Mouse (Mus musculus) CH12.LX (cell line): ENCODE data around the gene Ppp1r3c. TPM values are rescaled to one million over a fixed set of nuclear protein-coding genes. Genes with fewer than 3 reads are reported as not detected.

Experiments used
- DNase-seq: peaks from one replicate; pipeline ENCODE4 v3.0.0-alpha.2; 2013; ENCODE audit errors: extremely low read depth
- H3K27ac ChIP-seq: 2 replicates; pipeline ENCODE4 v1.5.1; 2012; ENCODE audit warnings: low read depth, mild to moderate bottlenecking, control low read depth, moderate library complexity; ENCODE audit not compliant: insufficient read depth
- H3K27me3 ChIP-seq: replicated peaks from 2 replicates; pipeline ENCODE3; 2012; ENCODE audit warnings: inconsistent platforms
- H3K36me3 ChIP-seq, 2 experiments: replicated peaks in 1 of 2; 2 replicates each; pipeline versions ENCODE3 to v1.6.1; 2012; ENCODE audit warnings: inconsistent platforms in 1 of 2, low read length in 1 of 2, mild to moderate bottlenecking in 1 of 2, mixed read lengths in 1 of 2, moderate library complexity in 1 of 2; ENCODE audit not compliant: control insufficient read depth in 1 of 2, insufficient read depth in 1 of 2
- H3K4me1 ChIP-seq, 2 experiments: 2 replicates each; pipeline ENCODE4 v1.6.1; 2012; ENCODE audit warnings: inconsistent platforms in 1 of 2, moderate library complexity in 1 of 2; ENCODE audit not compliant: insufficient read depth in 2 of 2, control insufficient read depth in 1 of 2
- H3K4me2 ChIP-seq: 2 replicates; pipeline ENCODE4 v1.6.1; 2012; ENCODE audit warnings: low read depth, mild to moderate bottlenecking, control low read depth; ENCODE audit not compliant: poor library complexity, insufficient read depth, severe bottlenecking
- H3K4me3 ChIP-seq, 3 experiments: fragments of 150-350 bp in 1 of 3; sonication (generic) in 1 of 3; replicated peaks in 1 of 3; 2 replicates each; pipeline versions ENCODE3 to v1.5.1; 2011 to 2012; ENCODE audit warnings: low read depth in 2 of 3, low read length in 2 of 3, mild to moderate bottlenecking in 2 of 3, moderate library complexity in 2 of 3, control low read depth in 1 of 3, improper control_type of control experiment in 1 of 3, inconsistent platforms in 1 of 3, mixed read lengths in 1 of 3; ENCODE audit not compliant: poor library complexity in 1 of 3
- H3K79me2 ChIP-seq: replicated peaks from 2 replicates; pipeline ENCODE4 v1.6.1; 2012; ENCODE audit warnings: mild to moderate bottlenecking, moderate library complexity; ENCODE audit not compliant: control insufficient read depth, poor library complexity, insufficient read depth, severe bottlenecking; ENCODE audit errors: extremely low read depth
- H3K9ac ChIP-seq: 2 replicates; pipeline ENCODE4 v1.6.1; 2012; ENCODE audit warnings: low read depth, mild to moderate bottlenecking, control low read depth, moderate library complexity; ENCODE audit not compliant: insufficient read depth
- H3K9me3 ChIP-seq: replicated peaks from 2 replicates; pipeline ENCODE3; 2012; ENCODE audit warnings: low read length, inconsistent platforms, mixed read lengths
- CHD1 ChIP-seq: IDR thresholded peaks from 2 replicates; pipeline ENCODE4 v1.6.1; 2012; ENCODE audit warnings: low read depth, low read length, improper control_type of control experiment, inconsistent platforms
- CTCF ChIP-seq, 2 experiments: IDR thresholded peaks in 1 of 2; conservative IDR thresholded peaks in 1 of 2; 2 replicates each; pipeline ENCODE4 v1.5.1; 2011 to 2012; ENCODE audit warnings: low read depth in 2 of 2, low read length in 2 of 2, improper control_type of control experiment in 1 of 2, inconsistent platforms in 1 of 2, mild to moderate bottlenecking in 1 of 2, moderate library complexity in 1 of 2
- E2F4 ChIP-seq: IDR thresholded peaks from 2 replicates; pipeline ENCODE4 v1.6.1; 2011; ENCODE audit warnings: low read depth, low read length, improper control_type of control experiment; ENCODE audit not compliant: insufficient replicate concordance
- EP300 ChIP-seq: IDR thresholded peaks from 2 replicates; pipeline ENCODE4 v1.6.1; 2011; ENCODE audit warnings: low read length, improper control_type of control experiment
- GABPA ChIP-seq: IDR thresholded peaks from 2 replicates; pipeline ENCODE4 v1.6.1; 2012; ENCODE audit warnings: low read depth, low read length, improper control_type of control experiment, inconsistent platforms; ENCODE audit not compliant: insufficient replicate concordance
- HCFC1 ChIP-seq: IDR thresholded peaks from 2 replicates; pipeline ENCODE4 v1.6.1; 2012; ENCODE audit warnings: low read depth, mild to moderate bottlenecking, inconsistent platforms, low read length, improper control_type of control experiment
- KAT2A ChIP-seq: IDR thresholded peaks from 2 replicates; pipeline ENCODE4 v1.6.1; 2012; ENCODE audit warnings: low read length, improper control_type of control experiment, inconsistent platforms; ENCODE audit not compliant: insufficient replicate concordance
- MAFK ChIP-seq: IDR thresholded peaks from 2 replicates; pipeline ENCODE4 v1.6.1; 2011; ENCODE audit warnings: low read length, improper control_type of control experiment; ENCODE audit not compliant: insufficient replicate concordance
- MAX ChIP-seq: IDR thresholded peaks from 2 replicates; pipeline ENCODE4 v1.6.1; 2011; ENCODE audit warnings: low read length, improper control_type of control experiment
- MAZ ChIP-seq: IDR thresholded peaks from 2 replicates; pipeline ENCODE4 v1.6.1; 2012; ENCODE audit warnings: low read depth, mild to moderate bottlenecking, inconsistent platforms, low read length, improper control_type of control experiment, moderate library complexity
- NELFE ChIP-seq: IDR thresholded peaks from 2 replicates; pipeline ENCODE4 v1.6.1; 2011; ENCODE audit warnings: low read depth, low read length, improper control_type of control experiment
- NRF1 ChIP-seq: IDR thresholded peaks from 2 replicates; pipeline ENCODE4 v1.6.1; 2014; ENCODE audit warnings: low read depth, mild to moderate bottlenecking, inconsistent platforms, low read length, improper control_type of control experiment, moderate library complexity
- POLR2AphosphoS2 ChIP-seq: IDR thresholded peaks from 2 replicates; pipeline ENCODE4 v1.6.1; 2011; ENCODE audit warnings: low read depth, low read length, improper control_type of control experiment
- RCOR1 ChIP-seq: conservative IDR thresholded peaks from 2 replicates; pipeline ENCODE4 v1.6.1; 2012; ENCODE audit warnings: low read depth, mild to moderate bottlenecking, inconsistent platforms, low read length, improper control_type of control experiment
- SIN3A ChIP-seq: IDR thresholded peaks from 2 replicates; pipeline ENCODE4 v1.6.1; 2012; ENCODE audit warnings: low read length, improper control_type of control experiment, inconsistent platforms
- TBP ChIP-seq: conservative IDR thresholded peaks from 2 replicates; pipeline ENCODE4 v1.6.1; 2011; ENCODE audit warnings: low read depth, low read length, improper control_type of control experiment
- UBTF ChIP-seq: IDR thresholded peaks from 2 replicates; pipeline ENCODE4 v1.6.1; 2012; ENCODE audit warnings: low read depth, mild to moderate bottlenecking, inconsistent platforms, low read length, improper control_type of control experiment, moderate library complexity
- ZC3H11A ChIP-seq: IDR thresholded peaks from 2 replicates; pipeline ENCODE4 v1.6.1; 2012; ENCODE audit warnings: low read depth, mild to moderate bottlenecking, inconsistent platforms, low read length, improper control_type of control experiment
- ZKSCAN1 ChIP-seq: IDR thresholded peaks from 2 replicates; pipeline ENCODE4 v1.6.1; 2012; ENCODE audit warnings: low read depth, inconsistent platforms, low read length, improper control_type of control experiment, borderline replicate concordance
- dilution Hi-C: fragments of 300-500 bp; cut with MboI; formaldehyde crosslinking; loops from 2 replicates; pipeline ENCODE4 v1.14.3; 2020; ENCODE audit warnings: low sequenced_read_pairs; ENCODE audit not compliant: extremely low pct_unique_long_range_greater_than_20kb, extremely low pct_ligation_motif_present
- in situ Hi-C: fragments of 300-500 bp; cut with MboI; formaldehyde crosslinking; loops from 3 replicates; pipeline ENCODE4 v1.14.3; 2019; ENCODE audit warnings: low sequenced_read_pairs, low pct_ligation_motif_present, low pct_unique_long_range_greater_than_20kb, mixed read lengths
- polyA plus RNA-seq: library from polyadenylated mRNA; unstranded; fragments of >175 nt; gene quantifications from 2 replicates; pipeline ENCODE4 v1.2.1, GENCODE M21; 2012; ENCODE audit warnings: low read depth; ENCODE audit not compliant: insufficient read length
- total RNA-seq, 2 experiments: library from RNA; depleted of rRNA; stranded (reverse); fragments of 300-350 nt in 1 of 2; fragments of >200 nt in 1 of 2; gene quantifications; 2 replicates each; pipeline ENCODE4 v1.2.3; 2012 to 2014

Gene Ppp1r3c
- total and polyA plus RNA-seq, 3 experiments, result not detected

- Histone ChIP-seq H3K4me3 (no peak overlapping the region), H3K9ac (no peak overlapping the region), H3K27me3 (no peaks in the 10 kb centered on the region), H3K36me3 (no peaks in the 10 kb centered on the region), H3K9me3 (no peaks in the 10 kb centered on the region), H3K4me1 (peaks cover 5% of the 10 kb centered on the region in 2 experiments; a peak in 2 of 4 replicates), H3K27ac (no peak overlapping the region), H3K79me2 (no peaks in the 10 kb centered on the region), H3K4me2 (no peak overlapping the region)
- dilution Hi-C loops, result no loop called here
- TF ChIP-seq E2F4, result no peak
- no peak for TF ChIP-seq EP300
- no peak for TF ChIP-seq TBP
- TF ChIP-seq NRF1, result no peak
- no peak for TF ChIP-seq NELFE
- no peak for TF ChIP-seq HCFC1
- no peak for TF ChIP-seq POLR2AphosphoS2
- no peak for TF ChIP-seq UBTF
- TF ChIP-seq MAX, result no peak
- TF ChIP-seq GABPA, result no peak
- no peak for TF ChIP-seq RCOR1
- no peak for TF ChIP-seq MAZ
- TF ChIP-seq ZKSCAN1, result no peak
- TF ChIP-seq KAT2A, result no peak
- no peak for TF ChIP-seq CHD1
- no peak for DNase-seq
- in situ Hi-C loops, result no loop called here
These were observed 7.6 kb downstream of the Ppp1r3c start for GRCm38 (mm10) chr19:36728741-36729460.

DNA sequence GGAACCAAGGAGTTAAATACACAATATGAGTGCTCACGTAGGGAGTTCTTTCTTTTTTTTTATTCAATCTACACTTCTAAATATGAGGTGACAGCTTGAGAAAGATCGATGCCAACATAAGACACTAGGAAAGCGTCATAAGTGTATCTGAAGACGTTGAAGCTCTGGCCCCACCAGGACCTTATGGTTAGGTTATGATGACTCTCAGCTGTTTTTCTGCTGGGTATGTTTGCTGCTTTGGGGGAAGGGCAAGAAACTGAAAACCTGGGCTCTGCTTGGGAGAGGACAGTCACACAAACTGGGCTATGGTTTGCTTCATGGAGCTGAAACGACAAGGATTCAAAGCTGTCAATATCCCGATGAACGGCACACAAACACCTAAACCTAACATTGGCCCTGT lies 11.5 kb downstream of the Ppp1r3c start:
- no peak overlapping the region for H3K4me2 ChIP-seq
- no peak for TF ChIP-seq ZC3H11A
- no peak for TF ChIP-seq MAFK
- no peak for TF ChIP-seq MAX
- TF ChIP-seq GABPA, result no peak
- TF ChIP-seq CTCF (conservative IDR thresholded peaks at IDR 0.05 in 1 of 2, IDR thresholded peaks at IDR 0.05 in 1 of 2; ENCODE audit: low read depth in 2 of 2, low read length in 2 of 2), result no peak
- no peak for TF ChIP-seq HCFC1
- no peak for TF ChIP-seq SIN3A
- no peak overlapping the region for H3K27ac ChIP-seq
- no peaks in the 10 kb centered on the region for H3K36me3 ChIP-seq
- in situ Hi-C loops, result no loop called here
- no peaks in the 10 kb centered on the region for H3K27me3 ChIP-seq
- H3K9ac ChIP-seq, result no peak overlapping the region
- no peak for DNase-seq
- H3K4me3 ChIP-seq, result no peak overlapping the region
- H3K9me3 ChIP-seq, result no peaks in the 10 kb centered on the region
- no peaks in the 10 kb centered on the region for H3K79me2 ChIP-seq
- H3K4me1 ChIP-seq, result peaks cover 0 to 11% of the 10 kb centered on the region in 2 experiments; a peak in 2 of 4 replicates
- dilution Hi-C loops, result no loop called here
